Mouse (Mus musculus) midbrain, embryonic 10.5 days (tissue): Measurements from ENCODE around the gene Cldn34c4. TPM values are rescaled to one million over a fixed set of nuclear protein-coding genes. Genes with fewer than 3 reads are reported as not detected.

Source experiments
- DNase-seq: peaks from one replicate; pipeline ENCODE4 v3.0.0-alpha.2; 2017; ENCODE audit warnings: low spot score
- H3K27ac ChIP-seq: fragments of 300-500 bp; sonication (generic); replicated peaks from 2 replicates; pipeline ENCODE4 v1.5.1; 2016; ENCODE audit warnings: mild to moderate bottlenecking
- H3K27me3 ChIP-seq: fragments of 300-500 bp; sonication (generic); 2 replicates; pipeline ENCODE4 v1.6.1; 2016; ENCODE audit warnings: low read depth, mild to moderate bottlenecking; ENCODE audit not compliant: poor library complexity, severe bottlenecking
- H3K36me3 ChIP-seq: fragments of 300-500 bp; sonication (generic); 2 replicates; pipeline ENCODE4 v1.6.1; 2016; ENCODE audit warnings: mild to moderate bottlenecking, moderate library complexity
- H3K4me1 ChIP-seq: fragments of 300-500 bp; sonication (generic); 2 replicates; pipeline ENCODE4 v1.6.1; 2016
- H3K4me3 ChIP-seq: fragments of 300-500 bp; sonication (generic); 2 replicates; pipeline ENCODE4 v1.5.1; 2016; ENCODE audit warnings: mild to moderate bottlenecking, moderate library complexity
- H3K9me3 ChIP-seq: fragments of 300-500 bp; sonication (generic); replicated peaks from 2 replicates; pipeline ENCODE4 v1.6.1; 2016; ENCODE audit warnings: mild to moderate bottlenecking
- WGBS: fragments of 180-500 bp; shearing (Covaris S2); methylation state at CpG from one replicate; pipeline ENCODE4 v1.1.7; 2016; 5-methylcytosine and 5-hydroxymethylcytosine counted together
- polyA plus RNA-seq: library from polyadenylated mRNA; unstranded; fragments of >200 nt; fragmentation: Nextera tagmentation; extraction: Ambion mirVana; gene quantifications from 2 replicates; pipeline ENCODE4 v1.2.1, GENCODE M21; 2016

Gene Cldn34c4
- polyA plus RNA-seq, result not detected in 2 replicates

DNA sequence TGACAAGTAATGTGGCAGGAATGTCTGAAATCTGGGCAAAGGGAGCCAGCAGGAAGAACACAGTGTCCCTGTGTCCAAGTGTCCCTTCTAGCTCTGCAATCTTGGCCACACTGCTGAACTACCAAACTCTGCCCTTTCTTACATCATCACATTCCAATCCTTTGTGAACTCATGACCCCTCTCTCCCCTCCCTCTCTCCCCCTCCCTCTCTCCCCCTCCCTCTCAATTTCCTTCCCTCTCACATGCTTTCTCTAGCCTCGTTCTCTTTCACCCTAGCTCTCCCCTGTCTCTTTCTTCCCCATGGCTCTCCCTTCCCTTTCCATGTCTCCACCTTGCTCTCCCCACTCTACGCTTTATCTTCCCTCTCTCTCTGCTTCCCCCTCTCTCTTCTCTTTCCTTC is at the start of gene Cldn34c4:
Gene Cldn34c4, minus strand, starts transcription at position 101 of the 400 bp plus-strand sequence.
- 70% methylated on average over 2 of the region's 2 CpGs for WGBS
- Histone ChIP-seq H3K27me3 (no peaks in the 10 kb centered on the region), H3K4me3 (no peak within 1 kb of the TSS), H3K4me1 (no peaks in the 10 kb centered on the region), H3K36me3 (no peaks in the 10 kb centered on the region), H3K27ac (no peak within 1 kb of the TSS), H3K9me3 (no peaks in the 10 kb centered on the region)
- DNase-seq, result no peak

DNA sequence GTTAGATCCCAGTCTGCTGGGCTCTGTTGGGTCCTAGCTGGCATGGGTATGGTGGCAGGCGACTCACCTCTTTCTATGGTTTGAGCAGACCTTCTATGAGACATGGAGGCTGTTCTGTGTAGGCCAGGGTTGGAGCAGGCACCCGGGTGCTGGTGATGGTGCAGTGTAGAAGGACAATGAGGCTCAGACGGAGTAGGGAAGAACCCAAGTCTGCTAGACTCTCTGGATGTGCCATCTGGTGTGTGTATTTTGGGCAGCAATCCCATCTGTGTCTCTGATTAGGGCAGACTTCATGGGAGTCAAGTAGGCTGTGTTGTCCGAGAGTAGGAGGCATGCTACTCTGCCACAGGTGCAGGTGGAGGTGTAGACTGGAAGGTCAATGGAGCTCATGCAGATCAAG is 10.7 kb upstream of the Cldn34c4 start:
- Histone ChIP-seq H3K27me3 (no peaks in the 10 kb centered on the region), H3K36me3 (no peaks in the 10 kb centered on the region), H3K9me3 (peaks cover 43% of the 10 kb centered on the region; the same call in 1 of the 2 replicates), H3K4me3 (no peak overlapping the region), H3K27ac (no peak overlapping the region), H3K4me1 (no peaks in the 10 kb centered on the region)
- DNase-seq, result no peak
- WGBS, result 89% methylated on average over 4 of the region's 4 CpGs
